ENCODE assay signal across 33 mouse cellular contexts in the genomic region with DNA sequence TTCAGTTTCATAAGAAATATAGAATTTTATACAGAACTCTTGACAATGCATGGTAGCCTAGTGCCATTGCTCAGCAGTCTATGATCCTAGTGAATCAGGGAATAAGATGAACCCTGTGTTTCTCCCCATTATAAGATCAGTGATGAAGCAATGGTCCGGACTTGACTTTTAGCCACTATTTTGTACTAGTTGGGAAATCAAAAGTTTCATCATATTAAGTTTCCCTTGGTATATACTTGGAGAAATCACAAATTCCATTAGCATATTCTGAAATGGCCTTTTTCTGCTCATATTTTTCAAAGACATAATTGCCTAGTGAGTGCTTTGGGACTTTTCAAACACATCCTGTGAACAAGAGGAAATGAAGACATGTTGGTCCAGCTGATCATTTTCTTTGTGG. TPM values are rescaled to one million over a fixed set of nuclear protein-coding genes. Genes with fewer than 3 reads are reported as not detected.
DNase-seq lines count a peak whose midpoint lies in the region; ATAC-seq lines count a peak whose summit lies in the region.
"Had no signal": no experiment of that assay in that cellular context is flagged by ENCODE, and none has a peak within 500 bp of the region (broad histone marks: within the 10 kb centered on the region; RNA-seq: fewer than 3 reads in every experiment).

Ankef1 (plus strand) TSS at position 260 of the 400 bp plus-strand sequence.

- no peaks in the 10 kb centered on the region for H3K27me3 ChIP-seq in midbrain, embryonic 11.5 days (ENCODE audit: control insufficient read depth, insufficient read depth, low read length)
- no peaks in the 10 kb centered on the region for H3K27me3 ChIP-seq in midbrain, embryonic 14.5 days (ENCODE audit: control insufficient read depth, insufficient read depth, low read length)
- H3K27me3 ChIP-seq: embryonic facial prominence, embryonic 12.5 days; embryonic facial prominence, embryonic 15.5 days; heart, embryonic 13.5 days had no signal

- 90% methylated on average over 1 of the region's 1 CpGs for WGBS in midbrain, embryonic 11.5 days
- 100% methylated on average over 1 of the region's 1 CpGs for WGBS in midbrain, embryonic 14.5 days

- no peak for ATAC-seq in midbrain, embryonic 11.5 days (ENCODE audit: low FRiP score)
- ATAC-seq in midbrain, embryonic 14.5 days (ENCODE audit: low FRiP score, low TSS enrichment): no peak
- ATAC-seq: activated CD4-positive, CD25-positive, alpha-beta regulatory T cell, adult 4 months; CD4-positive, CD25-positive, alpha-beta regulatory T cell, adult 4 months; forebrain, embryonic 14.5 days; forebrain, postnatal 0 days; hindbrain, postnatal 0 days; inflammation-experienced regulatory T-cells, adult 6 months; intestine, postnatal 0 days had no signal

- DNase-seq in adrenal gland, postnatal 14 days: no peak
- no peak for DNase-seq in adrenal gland, postnatal 4 days (ENCODE audit: low spot score in 2 of 2)
- DNase-seq in midbrain, embryonic 11.5 days (ENCODE audit: low spot score, missing footprints): peak; percentile 8
- DNase-seq in midbrain, embryonic 14.5 days: no peak
- DNase-seq in adipocyte (ENCODE audit: low spot score): peak; percentile 92
- no peak for DNase-seq in gonadal fat pad, adult 2 months (ENCODE audit: low read depth)
- no peak for DNase-seq in layer of hippocampus, postnatal 10 days (ENCODE audit: low spot score in 2 of 2)
- DNase-seq: adrenal gland, adult 8-10 months; cerebellum, adult 11 months; cerebellum, adult 2 months; cerebellum, adult 9-11 months; cerebellum, postnatal 25 days; forebrain, postnatal 0 days; gastrocnemius, postnatal 25 days; heart, adult 2 months; heart, postnatal 14 days; heart, postnatal 4 days; kidney, adult 2 months had no signal

- no peak within 1 kb of the TSS for H3K4me2 ChIP-seq in midbrain, embryonic 11.5 days
- H3K4me2 ChIP-seq in midbrain, embryonic 14.5 days (ENCODE audit: low read length): no peak within 1 kb of the TSS
- H3K4me2 ChIP-seq: embryonic facial prominence, embryonic 12.5 days; embryonic facial prominence, embryonic 15.5 days; heart, embryonic 13.5 days; hindbrain, embryonic 14.5 days had no signal

- no peak within 1 kb of the TSS for H3K4me3 ChIP-seq in midbrain, embryonic 11.5 days (ENCODE audit: low read depth, low read length)
- no peak within 1 kb of the TSS for H3K4me3 ChIP-seq in midbrain, embryonic 14.5 days (replicated peaks; ENCODE audit: low read depth, low read length)
- H3K4me3 ChIP-seq: embryonic facial prominence, embryonic 12.5 days; embryonic facial prominence, embryonic 15.5 days; heart, adult 2 months; heart, embryonic 10.5 days; heart, embryonic 13.5 days had no signal

- H3K9me3 ChIP-seq in midbrain, embryonic 11.5 days (ENCODE audit: control insufficient read depth, low read length): no peaks in the 10 kb centered on the region
- H3K9me3 ChIP-seq in midbrain, embryonic 14.5 days (ENCODE audit: control insufficient read depth, low read length): no peaks in the 10 kb centered on the region
- H3K9me3 ChIP-seq: embryonic facial prominence, embryonic 12.5 days; embryonic facial prominence, embryonic 15.5 days; heart, embryonic 10.5 days; heart, embryonic 13.5 days had no signal

- no peaks in the 10 kb centered on the region for H3K4me1 ChIP-seq in midbrain, embryonic 11.5 days (ENCODE audit: control insufficient read depth, insufficient read depth, low read length)
- H3K4me1 ChIP-seq in midbrain, embryonic 14.5 days (ENCODE audit: control insufficient read depth, insufficient read depth, low read length): no peaks in the 10 kb centered on the region
- H3K4me1 ChIP-seq: embryonic facial prominence, embryonic 12.5 days; embryonic facial prominence, embryonic 15.5 days; heart, embryonic 10.5 days; heart, embryonic 13.5 days had no signal

- no peak within 1 kb of the TSS for H3K27ac ChIP-seq in midbrain, embryonic 11.5 days (ENCODE audit: low read depth, low read length)
- H3K27ac ChIP-seq in midbrain, embryonic 14.5 days (replicated peaks; ENCODE audit: low read depth, low read length): no peak within 1 kb of the TSS
- H3K27ac ChIP-seq: embryonic facial prominence, embryonic 12.5 days; embryonic facial prominence, embryonic 15.5 days; heart, adult 2 months; heart, embryonic 10.5 days; heart, embryonic 13.5 days; hindbrain, embryonic 14.5 days; hindbrain, postnatal 0 days had no signal

- H3K9ac ChIP-seq in midbrain, embryonic 11.5 days (ENCODE audit: low read length): no peak within 1 kb of the TSS
- no peak within 1 kb of the TSS for H3K9ac ChIP-seq in midbrain, embryonic 14.5 days (replicated peaks; ENCODE audit: low read length)
- H3K9ac ChIP-seq: embryonic facial prominence, embryonic 12.5 days; embryonic facial prominence, embryonic 15.5 days; forebrain, postnatal 0 days; heart, embryonic 13.5 days; hindbrain, embryonic 14.5 days had no signal

- no peaks in the 10 kb centered on the region for H3K36me3 ChIP-seq in midbrain, embryonic 11.5 days (ENCODE audit: control insufficient read depth, insufficient read depth, low read length)
- no peaks in the 10 kb centered on the region for H3K36me3 ChIP-seq in midbrain, embryonic 14.5 days (ENCODE audit: control insufficient read depth, insufficient read depth, low read length)
- H3K36me3 ChIP-seq: embryonic facial prominence, embryonic 12.5 days; embryonic facial prominence, embryonic 15.5 days; heart, embryonic 10.5 days; heart, embryonic 13.5 days had no signal

RNA-seq across cellular contexts. Expression of gene Ankef1, which starts in this region (rescaled TPM):
- 20.5 and 28.8 TPM in 2 replicates for total RNA-seq in adrenal gland, postnatal 14 days (2021)
- 1 to 10 TPM; 2.4 to 2.7 TPM for total RNA-seq in adrenal gland, postnatal 4 days (2021)
- polyA plus RNA-seq in midbrain, embryonic 11.5 days (2014; fragmentation: Nextera tagmentation; extraction: Ambion mirVana): 0.52 and 0.63 TPM in 2 replicates
- polyA plus RNA-seq in midbrain, embryonic 14.5 days (2014; fragmentation: Nextera tagmentation; extraction: Ambion mirVana): 0.50 and 0.76 TPM in 2 replicates
- 19.5 and 28.4 TPM in 2 replicates for polyA plus RNA-seq in gonadal fat pad, adult 2 months (2012; rRNA removed)
- total RNA-seq in layer of hippocampus, postnatal 10 days (2021): under 1 TPM; 0.66 to 0.69 TPM
- total RNA-seq: common myeloid progenitor, adult 5-6 weeks; granulocyte monocyte progenitor cell, adult 5-6 weeks; MEL had no signal
- polyA plus RNA-seq: activated CD4-positive, CD25-positive, alpha-beta regulatory T cell, adult 4 months; C2C12; CD4-positive, CD25-positive, alpha-beta regulatory T cell, adult 4 months; heart, embryonic 13.5 days had no signal

Comparison
In these comparisons a context has a peak if more than half of its experiments do, and no peak if none do; other contexts are left out.
1. RNA of gene Ankef1 (polyA plus RNA-seq): 19.5 to 28.4 TPM in gonadal fat pad, adult 2 months; 0.52 to 0.63 TPM in midbrain, embryonic 11.5 days and 0.50 to 0.76 TPM in midbrain, embryonic 14.5 days; every median in the first group is over 10 times any median in the second.
2. Peak in DNase-seq in midbrain, embryonic 11.5 days; RNA of the gene not detected or under 1 TPM.